Mouse (Mus musculus): ENCODE results near the gene Bmp8a.
A peak's percentile ranks its signal among the peaks of the same experiment; 100 is the strongest.

DNA sequence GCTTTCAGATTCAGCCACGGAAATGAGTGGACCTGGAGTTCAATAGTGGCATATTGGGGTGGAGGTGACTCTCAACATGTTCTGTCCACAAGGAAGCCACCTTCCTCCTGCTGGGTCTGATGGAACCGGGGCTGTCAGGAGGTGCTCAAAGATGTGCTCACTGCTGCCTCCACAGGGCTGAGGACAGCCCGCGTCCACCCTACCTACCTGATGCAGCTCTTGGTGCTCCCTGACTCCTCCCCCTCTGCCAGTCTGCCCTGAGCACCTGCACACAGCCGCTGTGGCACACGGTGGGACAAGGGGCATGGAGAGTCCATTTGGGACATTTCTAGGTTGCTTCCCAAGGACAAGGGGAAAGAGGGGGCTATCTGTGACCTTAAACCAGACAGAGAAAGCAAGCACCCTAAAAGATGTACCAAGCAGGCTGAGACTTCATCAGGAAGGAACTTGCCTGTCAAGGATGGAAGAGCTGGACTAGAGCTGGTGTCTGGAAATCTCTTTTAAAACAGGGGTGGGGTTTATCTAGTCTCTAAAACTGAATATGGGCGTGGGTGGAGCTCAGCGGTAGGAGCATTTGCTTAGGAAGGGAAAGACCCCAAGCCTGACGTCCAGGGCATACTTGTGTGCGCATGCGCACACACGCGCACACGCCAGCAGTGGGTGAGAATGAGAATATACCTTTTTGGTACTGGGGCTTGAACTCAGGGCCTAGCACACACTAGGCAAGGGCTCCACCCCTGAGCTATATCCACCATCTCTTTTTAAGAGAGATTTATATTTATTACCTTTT is 7.1 kb downstream of the Bmp8a start:
- TF ChIP-seq CTCF (IDR thresholded peaks at IDR 0.05; ENCODE audit: control insufficient read depth, insufficient read depth, insufficient replicate concordance, low read depth, low read length) (peak; percentile 12; the same call in 1 of the 2 replicates), POLR2A (IDR thresholded peaks at IDR 0.05; ENCODE audit: control insufficient read depth, low read depth, low read length) (no peak)

Measured in testis, adult 2 months (tissue).